Mouse (Mus musculus): ENCODE results near the gene Dgkh. TPM values are rescaled to one million over a fixed set of nuclear protein-coding genes. Genes with fewer than 3 reads are reported as not detected.
"Not testable (repeated sequence)": the region's sequence is repeated elsewhere in the genome, so short reads cannot be mapped to it uniquely, and the experiment has no call there.

Gene Dgkh
- polyA plus RNA-seq, 1 experiment from 2014 or later = 0.26 TPM

DNA sequence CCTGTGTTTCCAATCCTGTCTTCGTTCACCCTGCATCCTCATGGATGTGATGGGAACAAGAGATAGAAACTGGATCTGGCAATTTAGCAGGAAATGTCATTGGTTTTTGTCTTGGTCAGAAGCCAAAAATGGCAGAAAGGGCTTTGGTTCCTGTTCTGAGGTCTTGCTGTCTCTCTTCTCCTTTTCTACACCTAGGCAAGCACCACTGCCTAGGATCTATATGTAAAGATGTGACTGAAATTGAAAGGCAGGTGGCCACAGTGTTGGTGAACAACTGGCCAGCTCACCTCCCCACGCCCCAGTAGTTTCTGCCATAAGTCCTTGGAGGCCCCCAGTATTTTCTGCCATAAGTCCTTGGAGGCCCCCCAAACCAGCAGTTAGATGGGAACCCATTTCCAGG lies 16.1 kb upstream of the Dgkh start:
- no peak overlapping the region for H3K27ac ChIP-seq (ENCODE audit: low read length)
- no peaks in the 10 kb centered on the region for H3K4me1 ChIP-seq (ENCODE audit: control insufficient read depth, low read depth, low read length)
- H3K9me3 ChIP-seq (replicated peaks; ENCODE audit: control insufficient read depth, low read length) = no peaks in the 10 kb centered on the region
- WGBS (ENCODE audit: insufficient replicate concordance) = 60% methylated on average over 2 of the region's 2 CpGs
- no peak for ATAC-seq (ENCODE audit: low read depth)
- H3K4me3 ChIP-seq (ENCODE audit: low read depth, low read length) = no peak overlapping the region
- H3K4me2 ChIP-seq (ENCODE audit: low read depth, low read length) = no peak overlapping the region
- no peaks in the 10 kb centered on the region for H3K36me3 ChIP-seq (ENCODE audit: control insufficient read depth, insufficient read depth)
- H3K9ac ChIP-seq (ENCODE audit: low read depth, low read length) = no peak overlapping the region
- no peaks in the 10 kb centered on the region for H3K27me3 ChIP-seq (ENCODE audit: control insufficient read depth, insufficient read depth, low read depth, low read length)

DNA sequence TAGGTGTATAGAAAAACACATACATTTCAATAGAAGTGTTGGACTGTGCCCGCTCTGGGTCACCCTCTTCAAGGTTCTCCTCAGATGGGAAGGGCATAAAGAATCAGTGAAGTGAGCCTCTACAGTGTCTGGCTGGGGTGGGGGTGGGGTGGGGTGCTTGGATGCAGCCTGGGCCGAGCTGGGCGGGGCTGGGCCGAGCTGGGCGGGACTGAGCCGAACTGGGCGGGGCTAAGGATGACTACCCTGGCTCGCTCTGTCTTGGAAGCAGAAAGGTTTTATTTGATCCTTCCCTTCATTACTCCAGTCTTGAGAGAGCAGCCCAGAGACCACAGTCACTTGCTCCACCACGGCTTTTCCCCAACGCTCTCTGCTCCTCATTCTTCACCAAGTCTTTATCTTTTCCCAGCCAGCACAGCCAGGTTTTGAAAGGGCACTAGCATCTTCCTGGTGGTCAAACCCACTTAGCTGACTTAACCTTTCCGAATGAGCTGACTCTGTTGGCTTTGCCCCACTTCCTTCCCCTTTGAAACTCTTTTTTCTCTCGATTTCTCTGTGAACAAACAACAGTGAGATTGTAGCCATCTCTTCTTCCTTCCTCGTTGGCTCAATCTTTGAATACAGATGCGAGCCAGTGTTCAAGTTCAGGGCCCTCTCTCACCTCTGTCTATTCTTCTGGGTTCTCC lies 15.5 kb upstream of the Dgkh start:
- H3K4me3 ChIP-seq (ENCODE audit: low read depth, low read length) = no peak overlapping the region
- H3K9me3 ChIP-seq (replicated peaks; ENCODE audit: control insufficient read depth, low read length) = no peaks in the 10 kb centered on the region
- no peaks in the 10 kb centered on the region for H3K4me1 ChIP-seq (ENCODE audit: control insufficient read depth, low read depth, low read length)
- H3K27ac ChIP-seq (ENCODE audit: low read length) = no peak overlapping the region
- no peak for ATAC-seq (ENCODE audit: low read depth)
- H3K9ac ChIP-seq (ENCODE audit: low read depth, low read length) = no peak overlapping the region
- H3K36me3 ChIP-seq (ENCODE audit: control insufficient read depth, insufficient read depth) = no peaks in the 10 kb centered on the region
- no peak overlapping the region for H3K4me2 ChIP-seq (ENCODE audit: low read depth, low read length)
- H3K27me3 ChIP-seq (ENCODE audit: control insufficient read depth, insufficient read depth, low read depth, low read length) = no peaks in the 10 kb centered on the region
- 23% methylated on average over 14 of the region's 14 CpGs for WGBS (ENCODE audit: insufficient replicate concordance)

DNA sequence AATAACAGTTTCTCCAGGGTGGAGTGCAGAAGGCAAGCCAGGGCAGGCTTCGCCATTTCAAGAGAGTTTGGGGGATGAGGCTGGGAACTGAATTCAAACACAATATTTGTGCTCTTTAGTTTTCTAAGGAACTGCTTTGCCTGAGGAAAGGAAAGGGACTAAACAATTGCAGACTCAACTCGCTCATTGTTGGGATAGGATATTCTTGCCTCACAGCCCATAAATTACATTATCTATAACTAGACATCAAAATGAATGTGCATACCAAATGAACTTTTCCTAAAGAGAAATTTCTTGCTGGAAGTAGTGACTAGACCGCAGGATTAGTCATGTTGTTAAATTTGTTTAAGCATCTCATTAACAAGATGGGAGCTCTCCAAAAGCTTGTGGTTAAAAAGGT lies 14.9 kb upstream of the Dgkh start:
- Histone ChIP-seq H3K27ac (ENCODE audit: low read length) (no peak overlapping the region), H3K4me2 (ENCODE audit: low read depth, low read length) (no peak overlapping the region), H3K9ac (ENCODE audit: low read depth, low read length) (no peak overlapping the region), H3K36me3 (ENCODE audit: control insufficient read depth, insufficient read depth) (no peaks in the 10 kb centered on the region), H3K27me3 (ENCODE audit: control insufficient read depth, insufficient read depth, low read depth, low read length) (no peaks in the 10 kb centered on the region), H3K4me3 (ENCODE audit: low read depth, low read length) (no peak overlapping the region), H3K4me1 (ENCODE audit: control insufficient read depth, low read depth, low read length) (no peaks in the 10 kb centered on the region), H3K9me3 (replicated peaks; ENCODE audit: control insufficient read depth, low read length) (no peaks in the 10 kb centered on the region)
- no peak for ATAC-seq (ENCODE audit: low read depth)
- 70% methylated on average over 3 of the region's 3 CpGs for WGBS (ENCODE audit: insufficient replicate concordance)

DNA sequence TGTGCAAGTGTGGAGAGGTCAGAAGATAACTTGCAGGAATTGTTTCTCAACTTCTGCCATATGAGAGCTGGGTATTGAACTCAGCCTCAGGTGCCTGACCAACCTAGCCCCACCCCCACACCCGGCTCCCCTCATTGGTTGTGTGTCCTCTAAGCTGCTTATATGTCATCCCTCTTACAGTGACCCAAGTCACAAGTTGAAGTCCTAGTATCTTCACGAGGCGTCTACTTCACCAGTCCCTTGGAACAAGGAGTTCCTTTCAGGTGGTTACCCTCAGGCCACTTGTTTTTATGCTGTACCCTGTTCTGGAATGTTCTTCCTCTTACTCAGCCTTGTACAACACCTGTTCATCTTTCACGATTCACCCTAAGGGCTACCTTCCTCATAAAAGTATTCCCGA lies 2.0 kb upstream of the Dgkh start:
- Histone ChIP-seq H3K4me2 (ENCODE audit: low read depth, low read length) (no peak overlapping the region), H3K9ac (ENCODE audit: low read depth, low read length) (no peak overlapping the region), H3K36me3 (ENCODE audit: control insufficient read depth, insufficient read depth) (no peaks in the 10 kb centered on the region), H3K9me3 (replicated peaks; ENCODE audit: control insufficient read depth, low read length) (no peaks in the 10 kb centered on the region), H3K4me1 (ENCODE audit: control insufficient read depth, low read depth, low read length) (no peaks in the 10 kb centered on the region; the same call in 1 of the 2 replicates), H3K27ac (ENCODE audit: low read length) (no peak overlapping the region), H3K4me3 (ENCODE audit: low read depth, low read length) (no peak overlapping the region), H3K27me3 (ENCODE audit: control insufficient read depth, insufficient read depth, low read depth, low read length) (peaks cover 45% of the 10 kb centered on the region)
- 51% methylated on average over 5 of the region's 5 CpGs for WGBS (ENCODE audit: insufficient replicate concordance)
- no peak for ATAC-seq (ENCODE audit: low read depth)

DNA sequence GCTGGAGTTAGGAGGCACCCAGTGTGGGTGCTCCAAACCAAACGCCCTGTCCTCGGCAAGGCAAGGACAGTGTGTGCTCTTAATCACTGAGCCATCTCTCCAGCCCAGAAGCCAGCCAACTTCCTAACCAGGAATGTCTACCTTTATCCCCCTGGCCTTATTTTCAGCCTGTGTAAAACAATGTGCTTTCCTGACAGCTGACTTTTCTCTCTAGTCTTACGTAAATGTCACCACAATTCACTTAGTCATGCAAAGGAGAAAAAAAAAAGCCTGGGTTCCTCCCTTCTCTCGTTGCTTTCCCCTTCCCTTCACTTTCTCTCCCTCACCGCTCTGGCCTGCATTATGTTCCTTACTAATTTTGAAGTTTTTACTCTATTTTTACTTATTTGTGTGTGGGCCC lies 1.6 kb upstream of the Dgkh start:
- WGBS (ENCODE audit: insufficient replicate concordance) = 18% methylated on average over 5 of the region's 5 CpGs

DNA sequence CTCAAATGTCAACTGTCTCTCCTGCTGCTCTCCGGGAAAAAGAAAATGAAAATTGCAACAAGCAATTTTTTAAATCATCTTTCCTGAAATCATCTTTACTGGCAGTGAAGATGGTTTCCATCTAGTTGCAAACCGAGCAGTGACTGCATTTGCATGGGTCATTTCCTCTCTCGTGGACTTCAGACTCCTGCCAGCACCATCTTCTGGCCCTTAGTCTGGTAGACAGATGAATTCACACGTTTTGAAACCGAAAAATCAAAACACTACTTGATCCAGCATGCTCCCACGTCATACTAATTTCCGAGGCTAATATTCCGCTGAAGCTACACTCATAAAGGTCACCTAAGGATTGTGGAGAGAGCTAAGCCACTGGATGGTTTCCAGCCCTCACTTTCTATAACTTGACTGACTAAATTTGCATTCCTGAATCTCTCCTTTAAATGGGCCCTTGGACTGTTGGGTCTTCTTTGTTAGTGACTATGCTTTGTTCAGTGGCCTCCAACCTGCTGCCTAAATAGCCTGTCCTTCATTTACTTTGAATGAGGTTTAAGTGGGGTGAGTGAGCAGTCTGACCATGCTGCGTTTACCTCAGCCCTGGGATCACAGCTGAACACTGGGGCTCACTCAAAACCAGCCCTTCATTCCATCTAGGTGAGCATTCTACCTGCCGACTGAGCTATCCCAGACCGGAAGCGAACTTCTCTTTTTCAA lies 945 bp upstream of the Dgkh start:
- Histone ChIP-seq H3K9me3 (replicated peaks; ENCODE audit: control insufficient read depth, low read length) (no peaks in the 10 kb centered on the region), H3K36me3 (ENCODE audit: control insufficient read depth, insufficient read depth) (no peaks in the 10 kb centered on the region), H3K4me1 (ENCODE audit: control insufficient read depth, low read depth, low read length) (no peaks in the 10 kb centered on the region; the same call in 1 of the 2 replicates), H3K4me2 (ENCODE audit: low read depth, low read length) (peak overlapping the region; percentile 80), H3K27ac (ENCODE audit: low read length) (no peak overlapping the region), H3K9ac (ENCODE audit: low read depth, low read length) (no peak overlapping the region), H3K4me3 (ENCODE audit: low read depth, low read length) (no peak overlapping the region; the same call in 1 of the 2 replicates), H3K27me3 (ENCODE audit: control insufficient read depth, insufficient read depth, low read depth, low read length) (peaks cover 45% of the 10 kb centered on the region)
- ATAC-seq (ENCODE audit: low read depth) = no peak
- WGBS (ENCODE audit: insufficient replicate concordance) = 29% methylated on average over 12 of the region's 12 CpGs

More for the DNA sequence above, 1.6 kb upstream of the Dgkh start:
- ATAC-seq (ENCODE audit: low read depth); H3K4me3 ChIP-seq (ENCODE audit: low read depth, low read length); H3K4me1 ChIP-seq (ENCODE audit: control insufficient read depth, low read depth, low read length); H3K27ac ChIP-seq (ENCODE audit: low read length); H3K4me2 ChIP-seq (ENCODE audit: low read depth, low read length); H3K9me3 ChIP-seq (replicated peaks; ENCODE audit: control insufficient read depth, low read length); H3K9ac ChIP-seq (ENCODE audit: low read depth, low read length); H3K36me3 ChIP-seq (ENCODE audit: control insufficient read depth, insufficient read depth): not testable (repeated sequence)
- H3K27me3 ChIP-seq (ENCODE audit: control insufficient read depth, insufficient read depth, low read depth, low read length) = peaks cover 45% of the 10 kb centered on the region

DNA sequence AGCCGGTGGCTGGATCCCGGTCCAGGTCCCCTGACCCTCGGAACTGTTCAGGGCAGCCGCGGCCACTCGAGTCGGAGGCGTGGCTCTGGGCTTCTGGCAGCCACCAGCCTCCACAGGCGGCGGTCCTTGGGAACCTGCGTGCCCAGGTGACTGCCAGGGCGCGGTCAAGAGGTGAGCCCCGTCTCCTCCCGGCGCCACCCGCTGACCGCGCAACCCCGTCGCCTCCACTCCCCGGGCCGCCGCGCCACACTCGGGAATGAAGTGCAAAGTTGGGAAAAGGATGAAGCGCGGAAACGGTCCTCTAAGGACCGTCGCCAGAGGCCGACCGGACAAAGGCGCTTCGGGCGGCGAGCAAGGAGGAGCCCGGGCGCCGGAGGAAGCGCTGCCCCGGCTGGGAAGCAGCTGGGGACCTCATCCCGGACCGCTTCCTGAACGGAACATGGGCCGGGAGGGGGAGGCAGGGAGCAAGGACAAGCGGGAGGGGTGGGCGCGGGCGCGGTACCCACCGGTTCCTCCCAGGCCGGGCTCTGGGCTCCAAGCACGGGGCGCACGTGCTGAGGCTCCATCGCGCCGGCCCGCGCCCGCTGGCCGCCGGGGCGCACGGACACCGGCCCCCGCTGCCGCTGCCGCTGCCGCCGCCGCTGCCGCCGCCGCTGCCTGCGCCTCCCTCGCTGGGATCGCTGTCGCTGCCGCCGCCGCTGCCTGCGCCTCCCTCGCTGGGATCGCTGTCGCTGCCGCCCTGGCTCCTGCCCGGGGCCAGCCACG lies 542 bp downstream of the Dgkh start:
- Histone ChIP-seq H3K9me3 (replicated peaks; ENCODE audit: control insufficient read depth, low read length) (no peaks in the 10 kb centered on the region), H3K4me1 (ENCODE audit: control insufficient read depth, low read depth, low read length) (no peaks in the 10 kb centered on the region; the same call in 1 of the 2 replicates), H3K27me3 (ENCODE audit: control insufficient read depth, insufficient read depth, low read depth, low read length) (peaks cover 45% of the 10 kb centered on the region), H3K4me3 (ENCODE audit: low read depth, low read length) (peak overlapping the region; percentile 65), H3K27ac (ENCODE audit: low read length) (no peak overlapping the region), H3K9ac (ENCODE audit: low read depth, low read length) (peak overlapping the region; percentile 43), H3K36me3 (ENCODE audit: control insufficient read depth, insufficient read depth) (no peaks in the 10 kb centered on the region), H3K4me2 (ENCODE audit: low read depth, low read length) (peak overlapping the region; percentile 80)
- under 1% methylated on average over 74 of the region's 90 CpGs for WGBS (ENCODE audit: insufficient replicate concordance)
- peak; percentile 16; the same call in 1 of the 2 replicates for ATAC-seq (ENCODE audit: low read depth)

DNA sequence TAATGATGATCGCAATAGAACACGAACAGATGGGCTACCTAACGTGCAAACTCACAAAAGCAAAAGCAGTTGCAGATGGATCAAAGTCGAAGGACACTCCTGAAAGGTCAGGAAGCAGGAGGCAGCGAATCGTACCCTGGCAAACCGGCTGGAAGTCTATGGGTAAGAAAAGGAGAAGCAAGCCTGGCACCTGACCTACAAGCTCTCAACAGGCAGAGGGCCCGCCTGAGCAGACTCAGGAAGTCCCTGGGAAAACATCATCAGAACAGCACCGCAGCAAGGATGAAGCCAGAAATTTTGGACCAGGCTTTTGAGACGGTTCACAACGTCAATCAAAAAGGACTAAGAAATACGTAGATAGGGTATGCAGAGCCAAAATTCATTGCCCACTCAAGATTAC lies 1.3 kb downstream of the Dgkh start:
- Histone ChIP-seq H3K4me2 (ENCODE audit: low read depth, low read length) (peak overlapping the region; percentile 80), H3K9me3 (replicated peaks; ENCODE audit: control insufficient read depth, low read length) (no peaks in the 10 kb centered on the region), H3K27me3 (ENCODE audit: control insufficient read depth, insufficient read depth, low read depth, low read length) (peaks cover 45% of the 10 kb centered on the region), H3K4me1 (ENCODE audit: control insufficient read depth, low read depth, low read length) (no peaks in the 10 kb centered on the region; the same call in 1 of the 2 replicates), H3K4me3 (ENCODE audit: low read depth, low read length) (peak overlapping the region; percentile 65), H3K36me3 (ENCODE audit: control insufficient read depth, insufficient read depth) (no peaks in the 10 kb centered on the region), H3K27ac (ENCODE audit: low read length) (no peak overlapping the region), H3K9ac (ENCODE audit: low read depth, low read length) (no peak overlapping the region)
- no peak for ATAC-seq (ENCODE audit: low read depth)
- 10% methylated on average over 12 of the region's 12 CpGs for WGBS (ENCODE audit: insufficient replicate concordance)

Data from liver, embryonic 16.5 days (tissue).